Mouse (Mus musculus) MEL (cell line): ENCODE data around the gene Pitpnc1.

ENCODE experiments used
- BHLHE40 ChIP-seq: IDR thresholded peaks from 2 replicates; pipeline ENCODE4 v1.6.1; 2012; ENCODE audit warnings: low read depth, mild to moderate bottlenecking, inconsistent platforms, low read length, improper control_type of control experiment, borderline replicate concordance
- CHD2 ChIP-seq: IDR thresholded peaks from 2 replicates; pipeline ENCODE4 v1.6.1; 2011; ENCODE audit warnings: low read length, improper control_type of control experiment
- CTCF ChIP-seq, 3 experiments: IDR thresholded peaks in 2 of 3; conservative IDR thresholded peaks in 1 of 3; 2 replicates each; pipeline ENCODE4 v1.5.1; 2011 to 2012; ENCODE audit warnings: low read length in 3 of 3, low read depth in 2 of 3, mild to moderate bottlenecking in 2 of 3, improper control_type of control experiment in 1 of 3, inconsistent platforms in 1 of 3, mixed read lengths in 1 of 3, moderate library complexity in 1 of 3; ENCODE audit not compliant: control insufficient read depth in 1 of 3, insufficient read depth in 1 of 3, poor library complexity in 1 of 3, severe bottlenecking in 1 of 3
- E2F4 ChIP-seq: IDR thresholded peaks from 2 replicates; pipeline ENCODE4 v1.6.1; 2011; ENCODE audit warnings: low read depth, low read length, improper control_type of control experiment, borderline replicate concordance
- ELF1 ChIP-seq: IDR thresholded peaks from 2 replicates; pipeline ENCODE4 v1.6.1; 2014; ENCODE audit warnings: low read depth, mild to moderate bottlenecking, inconsistent platforms, low read length, improper control_type of control experiment, moderate library complexity
- EP300 ChIP-seq, 2 experiments: IDR thresholded peaks; 2 replicates each; pipeline ENCODE4 v1.6.1; 2011; ENCODE audit warnings: improper control_type of control experiment in 2 of 2, low read length in 2 of 2, low read depth in 1 of 2, mild to moderate bottlenecking in 1 of 2
- MAFK ChIP-seq: IDR thresholded peaks from 2 replicates; pipeline ENCODE4 v1.6.1; 2011; ENCODE audit warnings: low read depth, mild to moderate bottlenecking, low read length, improper control_type of control experiment, borderline replicate concordance
- NRF1 ChIP-seq: IDR thresholded peaks from 2 replicates; pipeline ENCODE4 v1.6.1; 2014; ENCODE audit warnings: low read depth, mild to moderate bottlenecking, inconsistent platforms, low read length, improper control_type of control experiment, moderate library complexity; ENCODE audit not compliant: poor library complexity, insufficient read depth, severe bottlenecking
- POLR2A ChIP-seq, 2 experiments: IDR thresholded peaks; 2 replicates each; pipeline ENCODE4 v1.6.1; 2011 to 2012; ENCODE audit warnings: low read length in 2 of 2, mild to moderate bottlenecking in 2 of 2, control low read depth in 1 of 2, improper control_type of control experiment in 1 of 2, low read depth in 1 of 2, moderate library complexity in 1 of 2; ENCODE audit not compliant: control insufficient read depth in 1 of 2, insufficient read depth in 1 of 2, poor library complexity in 1 of 2
- RAD21 ChIP-seq: IDR thresholded peaks from 2 replicates; pipeline ENCODE4 v1.6.1; 2011; ENCODE audit warnings: mild to moderate bottlenecking, low read depth, low read length, improper control_type of control experiment
- TAL1 ChIP-seq: IDR thresholded peaks from 2 replicates; pipeline ENCODE4 v1.6.1; 2012; ENCODE audit warnings: mild to moderate bottlenecking, inconsistent platforms, low read length, moderate library complexity, mixed read lengths
- USF1 ChIP-seq: IDR thresholded peaks from 2 replicates; pipeline ENCODE4 v1.6.1; 2014; ENCODE audit warnings: low read depth, mild to moderate bottlenecking, inconsistent platforms, low read length, improper control_type of control experiment, moderate library complexity
- ZKSCAN1 ChIP-seq: IDR thresholded peaks from 2 replicates; pipeline ENCODE4 v1.6.1; 2012; ENCODE audit warnings: low read depth, mild to moderate bottlenecking, inconsistent platforms, low read length, improper control_type of control experiment, moderate library complexity

DNA sequence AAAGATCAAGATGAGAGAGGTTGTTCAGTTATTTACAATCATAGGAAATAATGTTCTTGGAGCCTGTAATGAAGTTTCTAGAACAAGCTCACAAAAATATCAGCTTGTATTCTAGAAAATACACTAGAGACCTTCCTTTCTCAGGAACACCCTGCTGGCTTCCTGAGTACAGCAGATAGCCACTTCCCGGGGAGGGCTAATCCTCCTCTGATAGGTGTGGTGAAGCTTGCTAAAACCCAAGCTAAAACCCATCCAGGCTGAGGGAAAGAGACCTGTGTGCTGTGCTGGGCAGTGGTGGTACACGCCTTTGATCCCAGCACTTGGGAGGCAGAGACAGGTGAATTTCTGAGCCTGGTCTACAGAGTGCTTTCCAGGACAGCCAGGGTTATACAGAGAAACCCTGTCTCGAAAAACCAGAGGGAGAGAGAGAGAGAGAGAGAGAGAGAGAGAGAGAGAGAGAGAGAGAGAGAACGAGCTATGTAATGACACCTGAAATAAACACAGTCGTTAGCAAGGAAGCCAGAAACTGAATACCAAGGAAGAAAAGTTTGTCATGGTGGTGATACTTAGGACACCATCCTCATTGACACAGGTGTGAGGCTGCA lies 48.6 kb downstream of the Pitpnc1 start:
- TF ChIP-seq POLR2A (IDR thresholded peaks at IDR 0.05; ENCODE audit: control insufficient read depth in 1 of 2, insufficient read depth in 1 of 2, low read depth in 1 of 2, low read length in 2 of 2, poor library complexity in 1 of 2) (peak in 1 of 2 experiments; percentile 74; a peak in 2 of 4 replicates), CHD2 (no peak), CTCF (IDR thresholded peaks at IDR 0.05 in 2 of 3, conservative IDR thresholded peaks at IDR 0.05 in 1 of 3; ENCODE audit: control insufficient read depth in 1 of 3, insufficient read depth in 1 of 3, low read depth in 2 of 3, low read length in 3 of 3, poor library complexity in 1 of 3, severe bottlenecking in 1 of 3) (no peak), MAFK (no peak), E2F4 (no peak), ZKSCAN1 (no peak), ELF1 (peak; percentile 53; the same call in 1 of the 2 replicates), TAL1 (no peak; the same call in 1 of the 2 replicates), EP300 (IDR thresholded peaks at IDR 0.05; ENCODE audit: low read depth in 1 of 2, low read length in 2 of 2) (peak; percentile 63 to 78; a peak in 3 of 4 replicates), BHLHE40 (no peak), RAD21 (no peak), USF1 (no peak), NRF1 (no peak)
